Mouse (Mus musculus) bone marrow macrophage, adult 2 months (primary cell): ENCODE results near the gene Arpc5.
"Not testable (repeated sequence)": the region's sequence is repeated elsewhere in the genome, so short reads cannot be mapped to it uniquely, and the experiment has no call there.

Experiments
- CTCF ChIP-seq: IDR thresholded peaks from 2 replicates; pipeline ENCODE4 v1.5.1; 2012; ENCODE audit warnings: low read depth, mild to moderate bottlenecking, low read length, moderate library complexity
- POLR2A ChIP-seq: IDR thresholded peaks from 2 replicates; pipeline ENCODE4 v1.6.1; 2012; ENCODE audit warnings: mild to moderate bottlenecking, low read depth, low read length, borderline replicate concordance

GRCm38 (mm10) chr1:152774601-152775000 is 8.3 kb downstream of the Arpc5 start:
- TF ChIP-seq CTCF, POLR2A: not testable (repeated sequence)
